Mouse (Mus musculus) bone marrow macrophage, adult 2 months (primary cell): ENCODE measurements around the gene D8Ertd738e.

ENCODE experiments used
- CTCF ChIP-seq: IDR thresholded peaks from 2 replicates; pipeline ENCODE4 v1.5.1; 2012; ENCODE audit warnings: low read depth, mild to moderate bottlenecking, low read length, moderate library complexity
- POLR2A ChIP-seq: IDR thresholded peaks from 2 replicates; pipeline ENCODE4 v1.6.1; 2012; ENCODE audit warnings: mild to moderate bottlenecking, low read depth, low read length, borderline replicate concordance

- TF ChIP-seq POLR2A = no peak
- TF ChIP-seq CTCF = no peak
These were observed 32.3 kb downstream of the D8Ertd738e start for GRCm38 (mm10) chr8:84217206-84217605.
